Mouse (Mus musculus): ENCODE data around the gene Tmem40. TPM values are rescaled to one million over a fixed set of nuclear protein-coding genes. Genes with fewer than 3 reads are reported as not detected.

Gene Tmem40
- polyA plus RNA-seq, 1 experiment from 2014 or later: 4.4 TPM

- WGBS (ENCODE audit: insufficient replicate concordance): 48% methylated on average over 9 of the region's 9 CpGs
- no peak overlapping the region for H3K27ac ChIP-seq (ENCODE audit: low read depth, low read length)
Observed at GRCm38 (mm10) chr6:115692163-115692950, 69.9 kb downstream of the Tmem40 start.

GRCm38 (mm10) chr6:115690105-115690504, 72.1 kb downstream of the Tmem40 start:
- Histone ChIP-seq H3K9me3 (replicated peaks; ENCODE audit: control insufficient read depth, low read length) (0 out of 2 replicates have a peak, but pooled peaks cover 3% of the 10 kb centered on the region), H3K9ac (ENCODE audit: low read depth, low read length) (no peak overlapping the region), H3K36me3 (ENCODE audit: control insufficient read depth, insufficient read depth, low read length) (no peaks in the 10 kb centered on the region), H3K4me2 (no peak overlapping the region), H3K27me3 (ENCODE audit: control insufficient read depth, insufficient read depth, low read length) (no peaks in the 10 kb centered on the region), H3K4me1 (ENCODE audit: control insufficient read depth, insufficient read depth, low read length) (peaks cover 5% of the 10 kb centered on the region), H3K27ac (ENCODE audit: low read depth, low read length) (no peak overlapping the region), H3K4me3 (ENCODE audit: low read depth, low read length) (no peak overlapping the region)
- 68% methylated on average over 4 of the region's 4 CpGs for WGBS (ENCODE audit: insufficient replicate concordance)
- no peak for ATAC-seq (replicated peaks; ENCODE audit: insufficient number of reproducible peaks, low FRiP score, low TSS enrichment)

More at GRCm38 (mm10) chr6:115692163-115692950, 69.9 kb downstream of the Tmem40 start:
- Histone ChIP-seq H3K4me3 (ENCODE audit: low read depth, low read length) (no peak overlapping the region), H3K36me3 (ENCODE audit: control insufficient read depth, insufficient read depth, low read length) (no peaks in the 10 kb centered on the region), H3K4me1 (ENCODE audit: control insufficient read depth, insufficient read depth, low read length) (peaks cover 12% of the 10 kb centered on the region), H3K4me2 (no peak overlapping the region), H3K9ac (ENCODE audit: low read depth, low read length) (no peak overlapping the region), H3K27me3 (ENCODE audit: control insufficient read depth, insufficient read depth, low read length) (no peaks in the 10 kb centered on the region), H3K9me3 (replicated peaks; ENCODE audit: control insufficient read depth, low read length) (no peaks in the 10 kb centered on the region)
- no peak for ATAC-seq (replicated peaks; ENCODE audit: insufficient number of reproducible peaks, low FRiP score, low TSS enrichment)

- H3K4me2 ChIP-seq: no peak overlapping the region
- H3K36me3 ChIP-seq (ENCODE audit: control insufficient read depth, insufficient read depth, low read length): no peaks in the 10 kb centered on the region
- H3K4me1 ChIP-seq (ENCODE audit: control insufficient read depth, insufficient read depth, low read length): no peaks in the 10 kb centered on the region
- H3K4me3 ChIP-seq (ENCODE audit: low read depth, low read length): no peak overlapping the region
- no peak overlapping the region for H3K9ac ChIP-seq (ENCODE audit: low read depth, low read length)
- ATAC-seq (replicated peaks; ENCODE audit: insufficient number of reproducible peaks, low FRiP score, low TSS enrichment): no peak
- H3K27ac ChIP-seq (ENCODE audit: low read depth, low read length): no peak overlapping the region
- H3K27me3 ChIP-seq (ENCODE audit: control insufficient read depth, insufficient read depth, low read length): no peaks in the 10 kb centered on the region
- 0 out of 2 replicates have a peak, but pooled peaks cover 3% of the 10 kb centered on the region for H3K9me3 ChIP-seq (replicated peaks; ENCODE audit: control insufficient read depth, low read length)
- WGBS (ENCODE audit: insufficient replicate concordance): 73% methylated on average over 4 of the region's 4 CpGs
Observed at GRCm38 (mm10) chr6:115688589-115688988, 73.6 kb downstream of the Tmem40 start.

- Histone ChIP-seq H3K4me1 (ENCODE audit: control insufficient read depth, insufficient read depth, low read length) (no peaks in the 10 kb centered on the region), H3K27ac (ENCODE audit: low read depth, low read length) (no peak overlapping the region), H3K4me2 (no peak overlapping the region), H3K9me3 (replicated peaks; ENCODE audit: control insufficient read depth, low read length) (0 out of 2 replicates have a peak, but pooled peaks cover 3% of the 10 kb centered on the region), H3K27me3 (ENCODE audit: control insufficient read depth, insufficient read depth, low read length) (no peaks in the 10 kb centered on the region), H3K4me3 (ENCODE audit: low read depth, low read length) (no peak overlapping the region), H3K36me3 (ENCODE audit: control insufficient read depth, insufficient read depth, low read length) (no peaks in the 10 kb centered on the region), H3K9ac (ENCODE audit: low read depth, low read length) (no peak overlapping the region)
- no peak for ATAC-seq (replicated peaks; ENCODE audit: insufficient number of reproducible peaks, low FRiP score, low TSS enrichment)
- 70% methylated on average over 3 of the region's 3 CpGs for WGBS (ENCODE audit: insufficient replicate concordance)
Observed at GRCm38 (mm10) chr6:115687753-115688152, 74.5 kb downstream of the Tmem40 start.

- Histone ChIP-seq H3K27me3 (ENCODE audit: control insufficient read depth, insufficient read depth, low read length) (no peaks in the 10 kb centered on the region), H3K36me3 (ENCODE audit: control insufficient read depth, insufficient read depth, low read length) (no peaks in the 10 kb centered on the region), H3K9ac (ENCODE audit: low read depth, low read length) (no peak overlapping the region), H3K9me3 (replicated peaks; ENCODE audit: control insufficient read depth, low read length) (0 out of 2 replicates have a peak, but pooled peaks cover 3% of the 10 kb centered on the region), H3K27ac (ENCODE audit: low read depth, low read length) (no peak overlapping the region), H3K4me2 (peak overlapping the region; percentile 23), H3K4me1 (ENCODE audit: control insufficient read depth, insufficient read depth, low read length) (no peaks in the 10 kb centered on the region), H3K4me3 (ENCODE audit: low read depth, low read length) (no peak overlapping the region)
- no peak; the same call in 1 of the 2 replicates for ATAC-seq (replicated peaks; ENCODE audit: insufficient number of reproducible peaks, low FRiP score, low TSS enrichment)
- WGBS (ENCODE audit: insufficient replicate concordance): 52% methylated on average over 11 of the region's 11 CpGs
Observed at GRCm38 (mm10) chr6:115684851-115685646, 77.2 kb downstream of the Tmem40 start.

- ATAC-seq (replicated peaks; ENCODE audit: insufficient number of reproducible peaks, low FRiP score, low TSS enrichment): no peak
- H3K9me3 ChIP-seq (replicated peaks; ENCODE audit: control insufficient read depth, low read length): 0 out of 2 replicates have a peak, but pooled peaks cover 3% of the 10 kb centered on the region
- 95% methylated on average over 2 of the region's 2 CpGs for WGBS (ENCODE audit: insufficient replicate concordance)
- H3K4me1 ChIP-seq (ENCODE audit: control insufficient read depth, insufficient read depth, low read length): no peaks in the 10 kb centered on the region
- H3K27me3 ChIP-seq (ENCODE audit: control insufficient read depth, insufficient read depth, low read length): no peaks in the 10 kb centered on the region
- H3K9ac ChIP-seq (ENCODE audit: low read depth, low read length): no peak overlapping the region
- no peak overlapping the region for H3K4me2 ChIP-seq
- H3K27ac ChIP-seq (ENCODE audit: low read depth, low read length): no peak overlapping the region
- H3K4me3 ChIP-seq (ENCODE audit: low read depth, low read length): no peak overlapping the region
- H3K36me3 ChIP-seq (ENCODE audit: control insufficient read depth, insufficient read depth, low read length): no peaks in the 10 kb centered on the region
Observed at GRCm38 (mm10) chr6:115684271-115684670, 77.9 kb downstream of the Tmem40 start.

GRCm38 (mm10) chr6:115681066-115681465, 81.1 kb downstream of the Tmem40 start:
- WGBS (ENCODE audit: insufficient replicate concordance): 74% methylated on average over 4 of the region's 4 CpGs
- Histone ChIP-seq H3K27ac (ENCODE audit: low read depth, low read length) (no peak overlapping the region), H3K4me3 (ENCODE audit: low read depth, low read length) (no peak overlapping the region), H3K9ac (ENCODE audit: low read depth, low read length) (no peak overlapping the region), H3K4me1 (ENCODE audit: control insufficient read depth, insufficient read depth, low read length) (no peaks in the 10 kb centered on the region), H3K4me2 (no peak overlapping the region), H3K9me3 (replicated peaks; ENCODE audit: control insufficient read depth, low read length) (no peaks in the 10 kb centered on the region), H3K27me3 (ENCODE audit: control insufficient read depth, insufficient read depth, low read length) (no peaks in the 10 kb centered on the region), H3K36me3 (ENCODE audit: control insufficient read depth, insufficient read depth, low read length) (no peaks in the 10 kb centered on the region)
- no peak for ATAC-seq (replicated peaks; ENCODE audit: insufficient number of reproducible peaks, low FRiP score, low TSS enrichment)
